Mouse (Mus musculus) testis, adult 2 months (tissue): ENCODE results near the gene Ndrg3.

Source experiments
- CTCF ChIP-seq: fragments of 200-500 bp; IDR thresholded peaks from 2 replicates; pipeline ENCODE4 v1.5.1; 2012; ENCODE audit warnings: low read depth, mild to moderate bottlenecking, inconsistent platforms, low read length, moderate library complexity; ENCODE audit not compliant: control insufficient read depth, insufficient read depth, insufficient replicate concordance
- POLR2A ChIP-seq: fragments of 200-500 bp; IDR thresholded peaks from 2 replicates; pipeline ENCODE4 v1.6.1; 2012; ENCODE audit warnings: low read depth, mild to moderate bottlenecking, inconsistent platforms, low read length, moderate library complexity; ENCODE audit not compliant: control insufficient read depth

- no peak for TF ChIP-seq CTCF
- TF ChIP-seq POLR2A = no peak
These were observed 112.3 kb downstream of the Ndrg3 start for GRCm38 (mm10) chr2:156879541-156879940.
